Mouse (Mus musculus) heart, adult 10 weeks (tissue): ENCODE data around the gene Ddx21. TPM values are rescaled to one million over a fixed set of nuclear protein-coding genes. Genes with fewer than 3 reads are reported as not detected.

Source experiments
- polyA plus RNA-seq: library from polyadenylated mRNA; stranded (reverse); fragments of 350-450 nt; fragmentation: Illumina TruSeq; extraction: RNeasy Lipid Tissue Mini Kit (QIAGEN cat#74804); gene quantifications from one replicate; pipeline ENCODE4 v1.2.3, GENCODE M21; 2014; ENCODE audit warnings: low read depth, low replicate concordance

Gene Ddx21
- 28.0 TPM for polyA plus RNA-seq

DNA sequence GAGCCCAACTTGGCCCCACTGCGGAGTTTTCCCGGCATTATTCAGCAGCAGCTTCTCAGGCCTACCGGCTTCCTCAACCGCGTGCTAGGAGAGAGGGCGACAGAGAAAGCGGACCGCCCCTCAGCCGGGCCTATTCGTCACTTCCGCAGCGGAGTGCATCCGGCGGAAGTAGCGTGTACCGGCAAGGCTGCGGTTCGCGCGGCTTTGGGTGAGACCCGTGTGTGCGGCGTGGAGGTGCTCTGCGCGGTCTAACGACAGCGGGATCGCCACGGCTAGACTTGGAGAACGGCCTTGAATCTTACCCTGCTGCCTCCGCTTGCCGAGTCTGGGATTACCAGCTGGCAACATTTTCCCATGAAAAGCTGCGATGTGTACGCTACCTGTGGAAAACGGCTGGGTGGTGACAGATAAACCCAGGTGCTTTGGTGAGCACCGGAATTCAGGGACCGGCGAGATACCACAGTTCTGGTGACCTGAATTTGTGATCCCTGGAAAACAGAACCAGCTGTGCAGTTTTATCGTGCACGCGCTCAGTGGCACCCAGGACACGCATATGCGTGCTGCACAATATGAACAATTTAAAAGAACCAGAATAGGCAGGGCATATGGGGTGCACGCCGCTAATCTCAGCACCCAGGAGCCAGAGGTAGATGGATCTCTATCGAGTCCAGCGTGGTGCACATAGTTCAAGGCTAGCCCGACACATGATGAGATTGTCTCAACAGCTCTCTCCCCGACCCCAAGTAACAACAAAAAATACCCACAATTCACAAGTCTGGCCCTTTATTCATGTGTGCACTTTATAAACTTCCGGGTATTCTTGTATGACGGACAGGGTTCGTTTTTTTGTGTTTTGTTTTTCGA lies at the start of gene Ddx21:
TSS of gene Ddx21 (minus strand) at position 105 of the 864 bp plus-strand sequence.

DNA sequence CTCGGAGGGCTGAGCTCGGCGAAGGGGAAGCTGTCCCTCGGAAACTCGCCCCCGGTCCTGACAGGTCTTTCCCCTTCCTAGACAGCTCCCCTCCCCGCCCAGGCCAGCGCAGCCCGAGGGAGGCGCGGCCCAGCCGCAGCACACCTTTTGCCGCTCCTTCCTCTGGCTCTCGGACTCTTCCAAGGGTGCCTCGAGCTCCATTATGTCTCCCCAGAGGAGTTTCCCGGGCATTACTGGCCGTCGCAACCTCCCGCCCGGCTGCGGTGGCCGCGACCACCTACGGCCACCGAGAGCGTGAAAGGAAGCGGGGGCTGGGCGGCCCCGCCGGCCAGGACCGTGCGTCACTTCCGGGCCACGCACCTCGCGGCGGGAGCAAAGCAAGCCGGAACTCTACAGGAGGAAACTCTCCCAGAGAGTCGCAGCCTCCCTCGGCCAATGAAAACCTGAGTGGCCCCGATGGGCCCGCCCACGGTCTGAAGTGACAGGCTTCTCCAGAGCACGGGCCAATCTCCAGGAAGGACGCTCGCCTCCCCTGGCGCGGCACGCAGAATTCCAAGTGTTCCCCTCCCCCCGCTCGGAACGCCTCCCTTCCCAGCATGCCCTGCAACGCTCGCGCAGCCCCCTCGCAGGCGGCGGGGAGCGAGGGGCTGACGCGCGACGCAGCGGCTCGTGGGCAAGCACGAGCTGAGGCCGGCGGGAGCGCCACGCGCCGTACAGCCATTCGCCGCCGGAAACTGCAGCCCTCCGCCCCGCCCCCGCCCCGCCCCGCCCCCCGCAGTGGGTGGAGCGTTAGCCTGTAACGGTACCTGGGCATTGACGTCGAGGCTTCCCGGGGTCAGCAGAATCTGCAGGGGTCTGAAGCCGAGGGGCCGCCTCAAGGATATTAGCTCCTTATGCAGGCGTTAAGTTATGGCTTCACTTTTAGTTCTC lies 49.1 kb upstream of the Ddx21 start, which contains the start of gene Ddx50:
TSS of gene Ddx50 (minus strand) at position 338 of the 930 bp plus-strand sequence.

GRCm38 (mm10) chr10:62578338-62579100 lies 23.6 kb downstream of the Ddx21 start, which contains the start of gene Kif1bp:
TSS of gene Kif1bp (minus strand) at chr10:62578457.

Other genes starting within 250 kb of the Ddx21 start
- 109 TPM for gene Hk1, start 222.4 kb downstream of the Ddx21 start, polyA plus RNA-seq
- not detected for gene Hkdc1, start 179.8 kb downstream of the Ddx21 start, polyA plus RNA-seq
- not detected for gene 4930507D05Rik, start 152.8 kb downstream of the Ddx21 start, polyA plus RNA-seq
- gene Supv3l1, start 152.5 kb downstream of the Ddx21 start, polyA plus RNA-seq = 36.8 TPM
- 70.2 TPM for gene Vps26a, start 115.5 kb downstream of the Ddx21 start, polyA plus RNA-seq
- gene Srgn, start 74.8 kb downstream of the Ddx21 start, polyA plus RNA-seq = 55.6 TPM
- 43.5 TPM for gene Kif1bp, start 23.8 kb downstream of the Ddx21 start, polyA plus RNA-seq
- 48.7 TPM for gene Ddx50, start 48.9 kb upstream of the Ddx21 start, polyA plus RNA-seq
- 0.92 TPM for gene Stox1, start 123.8 kb upstream of the Ddx21 start, polyA plus RNA-seq
- 41.1 TPM for gene Ccar1, start 190.0 kb upstream of the Ddx21 start, polyA plus RNA-seq